Mouse (Mus musculus) megakaryocyte, embryonic 14.5 days (primary cell): ENCODE measurements around the gene Wrnip1.

ENCODE experiments used
- FLI1 ChIP-seq: IDR thresholded peaks from 2 replicates; pipeline ENCODE4 v1.6.1; 2012; ENCODE audit warnings: low read length, inconsistent platforms, mixed read lengths
- GATA1 ChIP-seq: IDR thresholded peaks from 3 replicates; pipeline ENCODE4 v1.6.1; 2012; ENCODE audit warnings: mixed read lengths, low read length, inconsistent platforms, borderline replicate concordance

GRCm38 (mm10) chr13:32787584-32787983, 14.3 kb upstream of the Wrnip1 start:
- TF ChIP-seq GATA1 (no peak), FLI1 (no peak)
